Mouse (Mus musculus) lung, postnatal 0 days (tissue): ENCODE results near the gene Zyx.

Source experiments
- CTCF ChIP-seq: IDR thresholded peaks from 2 replicates; pipeline ENCODE4 v1.5.1; 2016; ENCODE audit warnings: antibody characterized with exemption, mild to moderate bottlenecking
- EP300 ChIP-seq: IDR thresholded peaks from 2 replicates; pipeline ENCODE4 v1.6.1; 2016; ENCODE audit warnings: antibody characterized with exemption, mild to moderate bottlenecking, control low read depth

DNA sequence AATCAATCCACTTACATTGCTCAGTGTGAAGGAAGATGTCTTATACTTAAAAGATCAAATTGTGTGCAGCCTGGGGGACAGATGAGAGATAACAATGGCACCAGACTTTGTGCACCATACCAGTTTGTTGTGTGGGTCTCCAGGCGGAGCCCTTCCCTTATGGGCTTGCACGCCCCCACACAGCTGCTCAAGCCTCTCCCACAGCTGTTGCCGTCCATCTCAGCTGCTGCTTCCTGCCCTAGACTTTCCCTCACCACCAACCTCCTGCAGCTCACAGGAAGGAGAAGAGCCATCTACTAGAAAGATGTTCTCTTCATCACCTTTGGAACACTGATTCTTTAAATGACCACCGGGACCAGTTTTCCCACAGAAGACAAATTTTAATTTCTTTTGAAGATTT is 36.2 kb downstream of the Zyx start:
- TF ChIP-seq CTCF, result no peak
- TF ChIP-seq EP300, result no peak
